11 mouse cellular contexts compared by ENCODE assay signal in genomic region chr7:39942262-39942900, GRCm38 (mm10).
DNase-seq lines count a peak whose midpoint lies in the region; ATAC-seq and TF ChIP-seq lines count a peak whose summit lies in the region.
"Had no signal": no experiment of that assay in that cellular context is flagged by ENCODE, and none has a peak within 500 bp of the region (broad histone marks: within the 10 kb centered on the region; RNA-seq: fewer than 3 reads in every experiment).

No protein-coding gene starts in this region.

- no peak overlapping the region for H3K27ac ChIP-seq in cerebellum, adult 2 months (ENCODE audit: insufficient read depth, low read length)
- H3K27ac ChIP-seq in kidney, embryonic 16.5 days (ENCODE audit: low read length), result no peak overlapping the region
- H3K27ac ChIP-seq in hindbrain, embryonic 13.5 days, result 0 out of 2 replicates have a peak overlapping the region, but pooled peaks have one; percentile 24
- H3K27ac ChIP-seq: embryonic facial prominence, embryonic 13.5 days; liver, embryonic 13.5 days had no signal

- no peak for TF ChIP-seq POLR2A in cerebellum, adult 2 months (IDR thresholded peaks at IDR 0.05; ENCODE audit: borderline replicate concordance, insufficient read depth, low read length)

- 2% methylated on average over 1 of the region's 1 CpGs for WGBS in cerebellum, adult 2 months
- 58% methylated on average over 1 of the region's 1 CpGs for WGBS in kidney, embryonic 16.5 days
- 47% methylated on average over 1 of the region's 1 CpGs for WGBS in hindbrain, embryonic 13.5 days

- ATAC-seq in kidney, embryonic 16.5 days (ENCODE audit: low FRiP score, low TSS enrichment), result no peak
- ATAC-seq in hindbrain, embryonic 13.5 days (ENCODE audit: low FRiP score), result peak; percentile 53; the same call in 1 of the 2 replicates

- no peak overlapping the region for H3K9ac ChIP-seq in kidney, embryonic 16.5 days (replicated peaks; ENCODE audit: low read length)
- H3K9ac ChIP-seq in hindbrain, embryonic 13.5 days, result no peak overlapping the region
- H3K9ac ChIP-seq: embryonic facial prominence, embryonic 13.5 days; liver, embryonic 13.5 days had no signal

- DNase-seq in cerebellum, adult 2 months, result peak; percentile 1 to 7
- DNase-seq in cerebellum, adult 11-12 months, result no peak
- DNase-seq in kidney, postnatal 14 days, result peak; percentile 6
- peak; percentile 9 for DNase-seq in NIH3T3 (ENCODE audit: low read depth)
- no peak for DNase-seq in yolk sac, embryonic 10.5 days (ENCODE audit: low spot score)
- DNase-seq in embryo, embryonic 10.5 days (ENCODE audit: low spot score), result no peak
- DNase-seq: liver, embryonic 13.5 days; thymus, postnatal 36 days had no signal

- H3K27me3 ChIP-seq in cerebellum, adult 2 months (ENCODE audit: control insufficient read depth, insufficient read depth, low read length), result no peaks in the 10 kb centered on the region
- no peaks in the 10 kb centered on the region for H3K27me3 ChIP-seq in kidney, embryonic 16.5 days (ENCODE audit: insufficient read depth, low read length)
- H3K27me3 ChIP-seq in hindbrain, embryonic 13.5 days, result no peaks in the 10 kb centered on the region
- H3K27me3 ChIP-seq: embryonic facial prominence, embryonic 13.5 days; liver, embryonic 13.5 days had no signal

- H3K9me3 ChIP-seq in kidney, embryonic 16.5 days (ENCODE audit: low read length), result no peaks in the 10 kb centered on the region
- no peaks in the 10 kb centered on the region for H3K9me3 ChIP-seq in hindbrain, embryonic 13.5 days
- H3K9me3 ChIP-seq: embryonic facial prominence, embryonic 13.5 days; liver, embryonic 13.5 days had no signal

- H3K4me2 ChIP-seq in kidney, embryonic 16.5 days (replicated peaks; ENCODE audit: low read depth, low read length), result no peak overlapping the region
- no peak overlapping the region for H3K4me2 ChIP-seq in hindbrain, embryonic 13.5 days
- H3K4me2 ChIP-seq: embryonic facial prominence, embryonic 13.5 days; liver, embryonic 13.5 days had no signal

- H3K4me3 ChIP-seq in cerebellum, adult 2 months (replicated peaks; ENCODE audit: insufficient read depth, low read depth, low read length), result no peak overlapping the region
- no peak overlapping the region for H3K4me3 ChIP-seq in kidney, embryonic 16.5 days (ENCODE audit: low read length)
- no peak overlapping the region for H3K4me3 ChIP-seq in hindbrain, embryonic 13.5 days
- H3K4me3 ChIP-seq: embryonic facial prominence, embryonic 13.5 days; liver, embryonic 13.5 days had no signal

- no peaks in the 10 kb centered on the region for H3K36me3 ChIP-seq in kidney, embryonic 16.5 days (ENCODE audit: insufficient read depth, low read length)
- H3K36me3 ChIP-seq in hindbrain, embryonic 13.5 days, result no peaks in the 10 kb centered on the region
- H3K36me3 ChIP-seq: embryonic facial prominence, embryonic 13.5 days; liver, embryonic 13.5 days had no signal

- TF ChIP-seq CTCF in cerebellum, adult 2 months (IDR thresholded peaks at IDR 0.05; ENCODE audit: borderline replicate concordance, insufficient read depth, low read depth, low read length), result no peak

- H3K4me1 ChIP-seq in cerebellum, adult 2 months (ENCODE audit: control insufficient read depth, insufficient read depth, low read length), result no peaks in the 10 kb centered on the region
- no peaks in the 10 kb centered on the region for H3K4me1 ChIP-seq in kidney, embryonic 16.5 days (ENCODE audit: insufficient read depth, low read length)
- H3K4me1 ChIP-seq in hindbrain, embryonic 13.5 days (replicated peaks), result peaks cover 5% of the 10 kb centered on the region; the same call in 1 of the 2 replicates
- H3K4me1 ChIP-seq: liver, embryonic 13.5 days had no signal

Comparison
In these comparisons a context has a peak if more than half of its experiments do, and no peak if none do; other contexts are left out.
1. DNase-seq: peak in cerebellum, adult 2 months (2 of 2), kidney, postnatal 14 days (single experiment) and NIH3T3 (single experiment); none in cerebellum, adult 11-12 months (single experiment), yolk sac, embryonic 10.5 days (single experiment) and embryo, embryonic 10.5 days (single experiment).